Mouse (Mus musculus): ENCODE measurements around the gene Hcn4.

Hcn4 gene

GRCm38 (mm10) chr9:58823139-58823917, at the start of gene Hcn4:
Gene Hcn4 (plus strand): TSS chr9:58823412.
- DNase-seq (ENCODE audit: low spot score in 2 of 2), result no peak

- DNase-seq (ENCODE audit: low spot score in 2 of 2), result no peak
These were observed 48.5 kb upstream of the Hcn4 start for GRCm38 (mm10) chr9:58774761-58775160.

- DNase-seq (ENCODE audit: low spot score in 2 of 2), result peak in 1 of 2 experiments; percentile 22
These were observed 47.8 kb upstream of the Hcn4 start for GRCm38 (mm10) chr9:58775363-58775762.

DNA sequence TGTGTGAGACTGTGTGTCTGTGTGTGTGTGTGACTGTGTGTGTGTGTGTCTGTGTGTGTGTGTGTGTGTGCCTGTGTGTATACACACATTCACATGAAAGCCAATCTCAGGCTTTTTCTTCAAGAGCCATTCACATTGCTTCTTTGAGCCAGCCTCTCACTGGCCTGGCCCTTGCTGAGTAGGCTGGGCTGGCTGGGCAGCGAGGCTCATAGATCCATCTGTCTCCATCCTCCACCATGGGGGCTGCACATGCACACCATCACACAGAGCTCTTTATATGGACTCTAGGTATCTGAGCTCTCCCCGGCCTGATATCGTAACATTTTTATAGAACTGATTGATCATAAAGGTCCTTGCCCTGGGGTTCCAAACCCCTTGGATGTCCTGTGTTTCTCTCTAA, 33.7 kb upstream of the Hcn4 start:
- DNase-seq (ENCODE audit: low spot score in 2 of 2), result no peak

GRCm38 (mm10) chr9:58798155-58798554, 25.1 kb upstream of the Hcn4 start:
- DNase-seq (ENCODE audit: low spot score in 2 of 2), result no peak

GRCm38 (mm10) chr9:58801441-58801840, 21.8 kb upstream of the Hcn4 start:
- DNase-seq (ENCODE audit: low spot score in 2 of 2), result no peak

DNA sequence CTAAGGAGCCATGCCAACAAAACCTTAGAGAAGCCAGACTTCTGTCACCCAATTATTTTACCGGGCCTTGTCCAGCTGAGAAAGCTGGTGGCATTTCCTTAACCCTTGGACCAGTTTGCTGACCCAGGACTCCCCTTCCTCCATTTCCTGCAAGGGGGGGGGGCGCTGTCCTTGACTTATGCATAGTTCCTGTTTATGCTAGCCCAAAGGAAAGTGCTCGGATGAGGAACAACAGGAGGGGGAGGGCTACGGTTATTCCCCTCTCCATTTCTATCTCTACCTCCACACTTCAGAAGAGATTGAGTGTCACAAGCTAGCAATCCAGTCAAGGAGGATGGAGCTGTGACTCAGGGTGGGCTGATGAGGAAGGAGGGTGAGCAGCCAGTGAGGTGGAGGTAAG, 20.9 kb upstream of the Hcn4 start:
- no peak for DNase-seq (ENCODE audit: low spot score in 2 of 2)

DNA sequence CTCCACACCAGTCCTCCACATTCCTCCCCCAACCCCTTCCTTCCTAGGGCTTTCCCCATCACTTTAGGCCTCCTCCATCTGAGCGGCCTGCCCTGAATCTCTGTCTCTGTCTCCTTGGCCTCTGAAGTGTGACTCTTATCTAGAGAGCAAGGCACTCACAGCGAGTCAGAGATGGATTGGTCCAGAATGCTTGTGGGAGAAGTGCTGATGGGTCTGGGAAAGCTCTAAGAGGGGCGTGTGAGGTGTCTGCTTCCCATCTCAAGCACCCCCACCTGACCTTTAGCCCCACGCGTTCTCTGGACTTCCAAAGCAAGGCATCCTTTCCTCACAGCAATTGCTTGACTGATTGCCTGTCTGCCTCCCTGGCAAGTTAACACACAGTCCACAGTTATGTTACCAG, 20.4 kb upstream of the Hcn4 start:
- no peak for DNase-seq (ENCODE audit: low spot score in 2 of 2)

DNA sequence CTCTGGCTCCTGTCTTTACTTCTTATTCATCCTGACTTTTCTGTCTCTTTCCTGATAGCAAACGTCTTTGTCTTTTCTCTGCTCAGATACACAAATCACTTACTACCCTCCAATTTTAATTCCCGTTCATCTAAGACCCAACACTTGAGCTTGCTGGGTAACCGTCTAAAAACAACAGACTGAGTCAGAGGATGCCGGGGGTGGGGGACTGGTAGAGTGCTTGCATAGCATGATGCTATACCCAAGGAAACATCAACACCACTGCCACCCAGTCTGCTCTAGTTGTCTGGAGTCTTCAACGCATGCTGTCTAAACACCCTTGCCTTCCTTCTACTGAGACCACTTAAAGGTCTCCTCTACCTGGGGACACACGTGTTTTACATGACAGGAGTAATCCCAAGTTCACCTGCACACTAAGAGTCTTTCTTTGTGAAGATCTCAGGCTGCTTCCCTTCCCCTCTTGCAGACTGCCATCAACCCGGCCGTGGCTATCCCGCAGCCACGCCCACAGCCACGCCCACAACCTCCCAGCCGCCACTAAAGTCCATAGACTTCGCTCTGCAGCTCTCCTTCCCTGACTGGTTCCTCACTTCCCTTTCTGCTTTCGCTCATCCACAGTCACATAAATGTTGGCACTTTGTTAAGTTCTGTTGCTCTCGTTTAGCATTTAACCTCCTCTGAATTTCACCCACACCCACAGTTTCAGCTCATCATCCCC, 17.5 kb upstream of the Hcn4 start:
- peak in 1 of 2 experiments; percentile 73 for DNase-seq (ENCODE audit: low spot score in 2 of 2)

DNA sequence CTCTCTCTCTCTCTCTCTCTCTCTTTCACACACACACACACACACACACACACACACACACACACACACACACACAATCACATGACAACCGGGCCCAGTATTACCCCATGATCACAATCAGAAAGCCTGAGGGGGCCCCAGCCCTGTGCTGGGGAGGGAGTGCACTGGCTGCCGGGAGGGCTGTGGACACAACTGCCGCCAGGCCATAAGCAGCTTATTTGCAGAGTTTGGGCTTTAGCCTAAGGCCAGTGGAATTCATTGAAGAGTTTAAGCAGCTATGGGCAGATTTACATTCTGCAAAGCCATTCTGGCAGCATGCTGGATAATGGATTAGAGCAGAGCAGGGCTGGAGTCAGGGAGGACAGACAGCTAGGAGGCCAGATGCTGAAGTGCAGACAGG, 12.0 kb upstream of the Hcn4 start:
- no peak for DNase-seq (ENCODE audit: low spot score in 2 of 2)

- no peak for DNase-seq (ENCODE audit: low spot score in 2 of 2)
These were observed 7.5 kb upstream of the Hcn4 start for GRCm38 (mm10) chr9:58815552-58816260.

DNA sequence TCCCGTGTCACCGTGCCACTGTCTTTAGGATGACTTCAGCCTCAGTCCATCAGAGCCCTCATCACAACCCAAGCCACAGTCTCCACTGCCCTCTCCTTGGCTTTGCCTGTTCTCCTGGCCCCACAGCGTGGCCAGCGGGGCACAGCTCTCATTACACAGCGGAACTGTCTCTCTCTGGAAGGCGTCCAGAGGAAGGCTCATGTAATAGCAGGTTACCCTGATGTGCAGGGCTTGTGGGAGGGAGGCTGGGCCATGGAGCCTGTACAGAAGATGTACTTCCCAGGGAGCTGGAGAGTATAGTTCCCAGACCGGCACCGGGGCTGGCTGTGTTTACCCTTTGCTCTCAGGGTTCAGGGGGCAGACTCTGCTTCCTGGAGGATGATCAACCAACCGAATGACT, 6.8 kb upstream of the Hcn4 start:
- no peak for DNase-seq (ENCODE audit: low spot score in 2 of 2)

GRCm38 (mm10) chr9:58817676-58818075, 5.5 kb upstream of the Hcn4 start:
- no peak for DNase-seq (ENCODE audit: low spot score in 2 of 2)

- no peak for DNase-seq (ENCODE audit: low spot score in 2 of 2)
These were observed 651 bp upstream of the Hcn4 start for GRCm38 (mm10) chr9:58822431-58823091.

DNA sequence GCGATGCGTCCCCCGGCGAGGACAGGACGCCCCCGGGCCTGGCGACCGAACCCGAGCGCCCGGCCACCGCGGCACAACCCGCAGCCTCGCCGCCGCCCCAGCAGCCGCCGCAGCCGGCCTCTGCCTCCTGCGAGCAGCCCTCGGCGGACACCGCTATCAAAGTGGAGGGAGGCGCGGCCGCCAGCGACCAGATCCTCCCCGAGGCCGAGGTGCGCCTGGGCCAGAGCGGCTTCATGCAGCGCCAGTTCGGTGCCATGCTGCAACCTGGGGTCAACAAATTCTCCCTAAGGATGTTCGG, 655 bp downstream of the Hcn4 start:
- DNase-seq (ENCODE audit: low spot score in 2 of 2), result no peak

DNA sequence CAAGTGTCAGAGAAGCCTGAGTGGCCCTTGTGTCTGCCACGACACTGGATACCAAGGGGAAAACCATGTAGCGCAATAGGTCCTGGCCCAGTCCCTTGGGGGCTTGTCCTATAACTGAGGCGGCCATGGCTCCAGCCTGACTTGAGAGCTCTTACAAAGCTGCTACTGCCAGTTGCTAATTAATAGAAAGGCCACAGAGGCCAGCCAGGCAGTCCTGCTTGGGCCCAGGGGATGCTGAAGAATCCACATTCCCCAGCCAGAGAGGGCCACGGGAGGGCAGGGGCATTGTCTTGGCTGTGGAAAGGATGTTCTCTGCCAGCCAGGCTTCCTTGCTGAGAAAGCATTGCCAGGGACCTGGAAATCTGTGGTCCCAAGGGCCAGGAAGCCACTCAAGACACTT, 6.4 kb downstream of the Hcn4 start:
- DNase-seq (ENCODE audit: low spot score in 2 of 2), result no peak

DNA sequence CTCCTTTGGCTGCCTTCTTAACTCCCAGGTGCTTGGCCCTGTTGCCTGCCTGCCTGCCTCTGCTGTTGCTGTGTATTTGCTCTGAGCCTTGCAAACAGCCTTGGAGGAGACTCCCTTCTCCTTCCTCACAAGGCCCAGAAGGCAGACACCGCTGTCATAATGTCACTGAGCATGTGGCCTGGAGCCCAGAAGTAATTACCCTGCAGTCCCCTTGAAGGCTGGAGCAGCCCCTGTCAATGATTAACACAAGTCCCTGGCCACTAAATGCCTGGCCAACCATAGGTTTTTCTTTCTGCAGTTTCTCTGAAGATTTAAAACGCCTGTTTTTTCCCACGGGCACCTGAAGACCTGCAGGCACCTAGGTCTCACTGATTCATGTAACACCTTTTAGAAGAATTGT, 9.7 kb downstream of the Hcn4 start:
- no peak for DNase-seq (ENCODE audit: low spot score in 2 of 2)

DNA sequence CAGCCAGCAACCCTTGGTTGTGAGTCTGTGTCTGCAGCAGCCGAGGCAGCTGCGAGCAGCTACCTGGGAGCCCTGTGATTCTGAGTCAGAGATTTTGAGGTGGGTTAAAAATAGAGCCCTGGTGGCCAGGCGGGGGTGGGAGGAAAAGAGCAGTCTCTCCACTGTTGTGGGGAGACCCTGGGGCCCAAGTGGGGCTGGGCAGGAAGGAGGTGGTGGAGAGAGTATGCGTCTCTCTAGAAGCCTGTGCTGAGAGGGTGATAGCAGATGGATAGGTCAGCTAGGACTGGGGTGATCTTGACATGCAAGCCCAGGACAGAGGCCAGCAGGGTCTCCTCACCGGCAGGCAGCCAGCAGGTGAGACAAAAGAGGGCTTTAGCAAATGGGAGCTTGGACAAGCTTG, 14.0 kb downstream of the Hcn4 start:
- DNase-seq (ENCODE audit: low spot score in 2 of 2), result no peak

GRCm38 (mm10) chr9:58838504-58838903, 15.3 kb downstream of the Hcn4 start:
- no peak for DNase-seq (ENCODE audit: low spot score in 2 of 2)

GRCm38 (mm10) chr9:58841655-58842054, 18.4 kb downstream of the Hcn4 start:
- peak; percentile 11 to 63 for DNase-seq (ENCODE audit: low spot score in 2 of 2)

DNA sequence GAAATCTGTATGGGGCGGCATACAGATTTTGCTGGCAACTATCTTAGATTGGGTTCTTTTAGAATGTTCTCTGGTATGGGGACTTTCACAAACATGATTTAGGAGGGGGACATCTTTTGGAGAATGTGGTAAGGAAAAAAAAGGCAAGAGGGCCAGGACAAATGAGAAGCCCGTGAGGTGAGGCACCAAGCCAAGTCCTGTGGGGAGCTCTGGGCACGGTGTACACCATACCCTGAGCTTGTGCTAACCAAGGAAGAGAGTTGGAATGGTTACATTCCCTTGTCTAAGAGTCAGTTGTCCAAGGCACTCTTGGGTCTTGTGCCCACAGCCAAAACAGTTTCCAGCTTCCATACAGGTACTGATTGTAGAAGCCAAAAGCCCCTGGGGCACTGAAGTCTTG, 21.4 kb downstream of the Hcn4 start:
- DNase-seq (ENCODE audit: low spot score in 2 of 2), result no peak

DNA sequence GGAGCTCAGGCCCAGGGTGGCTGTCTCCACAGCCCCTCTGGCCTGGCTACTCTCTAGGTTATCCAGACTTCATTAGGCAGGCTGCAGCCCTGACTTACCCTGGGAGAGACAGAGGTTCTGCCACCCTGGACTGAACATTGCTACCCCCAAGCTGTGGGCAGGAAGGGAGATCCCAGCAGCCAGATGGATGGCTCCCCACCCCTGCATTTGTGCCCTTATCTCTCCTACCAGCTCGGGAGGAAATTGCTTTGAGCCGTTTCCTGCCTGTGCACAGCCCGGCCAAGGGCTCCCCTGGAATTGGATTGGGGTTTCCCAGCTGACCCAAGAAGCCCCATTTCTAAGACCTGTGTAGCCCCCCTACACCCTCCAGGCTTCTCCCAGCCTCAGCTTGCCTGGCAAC, 23.8 kb downstream of the Hcn4 start:
- no peak for DNase-seq (ENCODE audit: low spot score in 2 of 2)
